Mouse (Mus musculus): Measurements from ENCODE around the gene Ess2.
A peak's percentile ranks its signal among the peaks of the same experiment; 100 is the strongest.

Ess2 gene

GRCm38 (mm10) chr16:17921325-17922162, 10.4 kb upstream of the Ess2 start:
- DNase-seq (ENCODE audit: low spot score in 2 of 2) = peak; percentile 90 to 96

DNA sequence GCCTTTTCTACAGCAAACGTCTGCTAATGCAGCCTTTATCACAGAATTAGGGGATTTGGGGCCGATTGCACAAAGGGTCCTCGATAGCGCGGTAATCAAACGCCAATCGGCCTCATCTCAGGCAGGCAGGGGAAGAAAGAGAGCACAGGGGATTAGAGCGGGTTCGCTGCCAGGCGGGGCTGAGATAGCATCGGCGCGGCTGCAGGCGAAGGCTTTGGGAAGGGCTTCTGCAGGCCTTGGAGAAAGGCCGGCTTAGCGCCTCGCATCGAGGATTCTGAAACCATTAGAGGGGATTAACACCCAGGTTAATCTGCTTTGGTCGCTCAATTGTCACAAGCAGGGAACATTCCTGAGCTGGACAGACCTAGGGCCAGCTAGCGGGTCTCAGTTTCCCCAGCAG, 9.4 kb upstream of the Ess2 start:
- no peak for DNase-seq (ENCODE audit: low spot score in 2 of 2)

GRCm38 (mm10) chr16:17914307-17915249, 3.4 kb upstream of the Ess2 start, which contains the start of gene Gsc2:
TSS of gene Gsc2 (minus strand) at chr16:17915059.
- no peak for DNase-seq (ENCODE audit: low spot score in 2 of 2)

- no peak for DNase-seq (ENCODE audit: low spot score in 2 of 2)
These were observed 12.7 kb downstream of the Ess2 start, which contains the start of the genes Dgcr2 and Tssk2 for GRCm38 (mm10) chr16:17898462-17898861. TSS of gene Dgcr2 (minus strand) at chr16:17898562. TSS of gene Tssk2 (plus strand) at chr16:17898637.

- DNase-seq (ENCODE audit: low spot score in 2 of 2) = no peak
These were observed 15.1 kb downstream of the Ess2 start for GRCm38 (mm10) chr16:17896091-17896490.

- DNase-seq (ENCODE audit: low spot score in 2 of 2) = no peak
These were observed 17.2 kb downstream of the Ess2 start, which contains the start of gene Tssk1 for GRCm38 (mm10) chr16:17893923-17894322. TSS of gene Tssk1 (plus strand) at chr16:17894223.

DNA sequence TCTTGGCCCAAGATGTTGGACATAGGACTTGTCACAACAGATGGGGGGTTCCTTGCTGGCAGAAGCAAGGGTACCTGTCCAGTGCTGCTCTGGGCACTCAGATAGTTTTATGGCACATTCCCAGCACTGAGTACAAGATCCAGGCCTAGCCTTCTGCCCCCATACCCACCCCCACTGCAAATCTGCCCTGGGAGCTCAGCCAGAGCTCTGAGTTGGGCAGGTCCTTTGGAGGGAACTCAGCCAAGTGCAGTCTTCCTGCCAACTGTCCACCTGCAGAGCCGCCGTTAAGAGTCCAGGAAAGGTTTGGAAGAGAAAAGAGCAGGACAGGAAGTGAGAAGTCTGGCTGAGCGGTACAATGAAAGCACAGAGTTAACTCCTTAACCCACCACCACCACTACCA, 18.5 kb downstream of the Ess2 start:
- DNase-seq (ENCODE audit: low spot score in 2 of 2) = no peak

GRCm38 (mm10) chr16:17891567-17891959, 19.6 kb downstream of the Ess2 start, which contains the start of gene Gm20518:
TSS of gene Gm20518 (minus strand) at chr16:17891671.
- DNase-seq (ENCODE audit: low spot score in 2 of 2) = peak; percentile 98 to 100

GRCm38 (mm10) chr16:17890917-17891566, 20.1 kb downstream of the Ess2 start:
- DNase-seq (ENCODE audit: low spot score in 2 of 2) = peak; percentile 53 to 78

- no peak for DNase-seq (ENCODE audit: low spot score in 2 of 2)
These were observed 20.8 kb downstream of the Ess2 start for GRCm38 (mm10) chr16:17890342-17890727.

- no peak for DNase-seq (ENCODE audit: low spot score in 2 of 2)
These were observed 21.3 kb downstream of the Ess2 start for GRCm38 (mm10) chr16:17889689-17890341.

DNA sequence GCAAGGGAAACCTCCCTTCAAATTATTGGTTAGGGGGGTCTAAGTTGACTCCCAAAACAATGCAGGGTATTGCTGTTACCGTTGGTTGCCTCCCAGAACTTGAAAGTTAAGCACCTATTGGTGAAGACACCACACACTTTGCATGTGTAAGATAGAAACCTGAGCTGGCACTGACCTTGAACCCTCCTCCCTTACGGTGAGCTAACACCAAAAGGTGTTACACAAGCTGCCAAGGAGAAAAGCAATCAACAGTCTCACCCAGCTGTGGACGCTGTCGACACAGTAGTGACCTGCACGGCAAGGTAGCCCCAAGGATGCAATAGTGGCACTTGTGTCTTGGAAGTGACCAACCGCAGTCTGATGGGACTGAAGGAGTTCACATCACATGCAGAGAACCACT, 27.0 kb downstream of the Ess2 start:
- DNase-seq (ENCODE audit: low spot score in 2 of 2) = no peak

DNA sequence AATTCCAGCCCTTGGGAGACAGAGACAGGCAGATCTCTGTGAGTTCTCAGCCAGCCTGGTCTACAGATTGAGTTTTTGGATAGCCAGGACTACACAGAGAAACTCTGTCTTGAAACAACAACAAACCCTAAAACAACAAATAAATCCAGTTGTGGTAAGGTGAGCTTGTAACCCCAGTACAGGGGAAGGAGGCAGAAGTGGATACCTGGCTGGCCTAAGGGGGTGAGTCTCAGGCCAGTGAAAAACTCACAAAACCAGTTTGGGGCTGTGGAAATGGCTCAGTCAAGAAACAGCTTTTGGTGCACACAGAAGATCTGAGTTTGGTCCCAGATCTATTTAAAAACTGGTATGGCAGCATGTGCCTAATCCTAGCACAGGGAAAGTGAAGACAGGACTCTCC, 29.0 kb downstream of the Ess2 start:
- no peak for DNase-seq (ENCODE audit: low spot score in 2 of 2)

- DNase-seq (ENCODE audit: low spot score in 2 of 2) = no peak
These were observed 31.6 kb downstream of the Ess2 start for GRCm38 (mm10) chr16:17879571-17879970.

GRCm38 (mm10) chr16:17876096-17876495, 35.1 kb downstream of the Ess2 start:
- DNase-seq (ENCODE audit: low spot score in 2 of 2) = no peak

- no peak for DNase-seq (ENCODE audit: low spot score in 2 of 2)
These were observed 36.0 kb downstream of the Ess2 start for GRCm38 (mm10) chr16:17875174-17875573.

- DNase-seq (ENCODE audit: low spot score in 2 of 2) = no peak
These were observed 38.2 kb downstream of the Ess2 start for GRCm38 (mm10) chr16:17872995-17873394.

- no peak for DNase-seq (ENCODE audit: low spot score in 2 of 2)
These were observed 39.9 kb downstream of the Ess2 start for GRCm38 (mm10) chr16:17871248-17871647.

DNA sequence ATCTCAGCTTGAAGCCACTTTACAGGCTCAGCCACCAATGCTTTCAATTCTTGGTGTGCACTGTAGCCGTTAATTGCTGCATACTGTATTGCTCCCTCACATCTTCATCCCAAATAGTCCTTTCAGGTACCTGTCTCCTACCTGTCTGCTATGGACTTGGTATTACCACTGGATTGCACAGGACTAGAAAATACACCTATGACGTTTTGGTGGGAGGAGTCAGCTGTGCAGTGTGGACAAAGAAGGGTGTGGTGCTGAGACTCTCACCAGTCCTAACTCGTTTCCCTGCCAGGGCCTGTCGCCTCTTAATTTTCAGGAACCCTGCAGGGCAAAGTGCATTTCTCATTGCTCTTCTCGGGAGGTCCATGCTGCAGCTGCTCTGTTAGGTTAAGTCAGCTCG, 45.4 kb downstream of the Ess2 start:
- no peak for DNase-seq (ENCODE audit: low spot score in 2 of 2)

- DNase-seq (ENCODE audit: low spot score in 2 of 2) = no peak
These were observed 45.9 kb downstream of the Ess2 start for GRCm38 (mm10) chr16:17865293-17865692.

DNA sequence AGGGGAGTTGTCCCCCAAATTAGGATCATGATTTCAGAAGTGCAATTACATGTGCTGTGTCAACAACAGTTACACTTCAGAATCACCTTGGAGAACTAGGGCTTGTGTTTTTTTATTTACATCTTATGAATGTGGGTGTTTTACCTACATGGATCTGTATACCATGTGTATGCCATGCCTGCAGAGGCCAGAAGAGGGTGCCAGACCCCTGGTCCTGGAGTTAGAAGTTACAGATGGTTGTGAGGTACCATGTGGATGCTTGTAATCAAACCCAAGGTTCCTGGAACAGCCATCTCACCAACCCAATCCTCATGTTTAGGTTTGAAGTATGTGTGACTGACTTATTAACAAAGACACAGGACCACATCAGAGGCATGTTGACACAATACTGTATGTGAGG, 52.6 kb downstream of the Ess2 start:
- no peak for DNase-seq (ENCODE audit: low spot score in 2 of 2)
